Mouse (Mus musculus) spleen, adult 2 months (tissue): ENCODE results near the gene Nup35. TPM values are rescaled to one million over a fixed set of nuclear protein-coding genes. Genes with fewer than 3 reads are reported as not detected.

Source experiments
- DNase-seq, 2 experiments: peaks; one replicate each; pipeline versions ENCODE4 v3.0.0 to v3.0.0-alpha.2; 2012 to 2021; ENCODE audit warnings: low spot score in 2 of 2, low read depth in 1 of 2
- H3K27ac ChIP-seq: fragments of 200-500 bp; 2 replicates; pipeline ENCODE4 v1.5.1; 2012; ENCODE audit warnings: low read length, inconsistent platforms; ENCODE audit not compliant: insufficient read depth
- H3K27me3 ChIP-seq: fragments of 200-500 bp; 2 replicates; pipeline ENCODE4 v1.6.1; 2012; ENCODE audit warnings: mild to moderate bottlenecking, moderate library complexity, low read length, inconsistent platforms; ENCODE audit not compliant: control insufficient read depth, insufficient read depth
- H3K36me3 ChIP-seq: fragments of 200-500 bp; 2 replicates; pipeline ENCODE4 v1.6.1; 2012; ENCODE audit warnings: mild to moderate bottlenecking, low read length, inconsistent platforms; ENCODE audit not compliant: control insufficient read depth, insufficient read depth
- H3K4me1 ChIP-seq: fragments of 200-500 bp; 2 replicates; pipeline ENCODE4 v1.6.1; 2011; ENCODE audit warnings: inconsistent platforms; ENCODE audit not compliant: control insufficient read depth, insufficient read depth, insufficient read length
- H3K4me3 ChIP-seq: fragments of 200-500 bp; 2 replicates; pipeline ENCODE4 v1.5.1; 2011; ENCODE audit warnings: mild to moderate bottlenecking, inconsistent platforms; ENCODE audit not compliant: insufficient read depth, insufficient read length; ENCODE audit errors: extremely low read depth
- CTCF ChIP-seq: fragments of 200-500 bp; IDR thresholded peaks from 2 replicates; pipeline ENCODE4 v1.5.1; 2011; ENCODE audit warnings: mild to moderate bottlenecking, inconsistent platforms; ENCODE audit not compliant: insufficient read depth, insufficient read length, insufficient replicate concordance; ENCODE audit errors: extremely low read depth
- POLR2A ChIP-seq: fragments of 200-500 bp; IDR thresholded peaks from 2 replicates; pipeline ENCODE4 v1.6.1; 2011; ENCODE audit warnings: low read depth, low read length, inconsistent platforms
- WGBS: fragments of 180-500 bp; shearing (Covaris S2); methylation state at CpG from one replicate; pipeline ENCODE4 v1.1.7; 2018; 5-methylcytosine and 5-hydroxymethylcytosine counted together
- polyA plus RNA-seq: library from polyadenylated mRNA; depleted of rRNA; stranded (reverse); fragments of >200 nt; gene quantifications from 2 replicates; pipeline ENCODE4 v1.2.3, GENCODE M21; 2012

Nup35 gene
- polyA plus RNA-seq, 1 experiment: 15.6 TPM

DNA sequence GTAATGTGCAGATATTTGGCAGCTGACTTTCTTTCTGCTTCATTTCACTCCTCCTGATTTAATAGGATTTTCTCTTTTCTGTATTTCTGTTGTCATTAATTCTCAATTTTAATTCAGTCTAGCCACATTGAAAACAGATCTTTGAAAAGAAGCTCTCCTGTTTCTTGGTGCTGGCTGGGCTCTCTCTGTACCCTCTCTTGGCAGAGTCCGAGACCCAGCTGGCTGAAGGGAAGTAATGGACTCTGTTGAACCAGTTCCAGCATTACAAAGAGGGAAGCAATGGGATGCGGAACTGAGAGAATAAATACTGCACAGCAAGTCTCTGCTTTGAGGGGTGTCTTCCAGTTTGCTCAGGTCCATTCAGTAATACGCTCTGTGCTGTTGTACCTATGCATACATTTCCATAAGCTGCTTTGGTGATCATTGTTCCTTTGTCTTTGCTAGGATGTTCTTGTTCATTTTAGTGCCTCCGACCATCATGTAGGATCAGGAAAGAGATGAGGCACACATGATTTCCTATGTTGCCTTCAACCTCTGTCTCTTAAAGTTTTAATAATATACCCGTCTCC is 50.4 kb downstream of the Nup35 start:
- 89% methylated on average over 5 of the region's 5 CpGs for WGBS
- H3K36me3 ChIP-seq: peaks cover 5% of the 10 kb centered on the region; the same call in 1 of the 2 replicates
- no peaks in the 10 kb centered on the region for H3K27me3 ChIP-seq
- no peaks in the 10 kb centered on the region for H3K4me1 ChIP-seq
- TF ChIP-seq POLR2A (no peak), CTCF (no peak)
- no peak overlapping the region for H3K4me3 ChIP-seq
- no peak overlapping the region for H3K27ac ChIP-seq
- no peak for DNase-seq

DNA sequence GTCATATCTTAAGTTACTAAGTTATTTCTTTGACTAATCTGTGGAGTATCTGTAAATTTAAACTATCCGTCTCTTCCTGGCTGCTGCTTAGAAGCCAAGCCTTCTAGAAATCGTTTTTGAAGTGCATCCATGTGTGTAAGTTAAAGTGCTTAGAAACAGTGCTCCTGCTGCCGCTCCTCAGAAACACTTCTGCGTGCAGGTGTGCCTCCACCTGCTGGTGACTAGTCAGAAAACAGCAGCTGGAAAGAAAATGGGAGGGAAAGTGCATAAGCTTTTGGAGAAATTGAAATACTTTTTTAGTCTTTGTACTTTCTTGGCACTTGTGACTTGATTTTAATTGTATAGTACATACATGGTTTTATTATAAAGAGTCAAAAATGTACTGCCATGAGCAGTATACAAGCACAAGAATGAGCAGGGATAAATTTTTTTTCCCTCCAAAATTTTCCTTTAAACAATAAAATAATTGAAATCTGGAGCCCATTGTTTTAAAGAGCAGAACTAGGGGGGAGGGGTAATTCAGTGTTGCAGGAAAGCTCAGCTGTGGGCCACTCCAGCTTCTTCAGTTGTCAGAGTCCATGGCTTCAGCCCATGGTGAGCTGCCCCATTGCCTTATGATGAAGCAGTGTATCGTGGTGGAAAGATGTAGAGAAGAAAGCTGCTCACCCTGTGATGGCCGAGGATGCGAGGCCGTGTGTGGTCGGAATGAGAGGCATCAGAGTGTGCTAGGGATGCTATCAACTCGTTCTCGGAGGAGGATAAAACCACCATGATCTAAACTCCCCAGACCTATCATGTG is 53.0 kb downstream of the Nup35 start:
- Histone ChIP-seq H3K27me3 (no peaks in the 10 kb centered on the region), H3K4me3 (no peak overlapping the region), H3K27ac (no peak overlapping the region), H3K4me1 (no peaks in the 10 kb centered on the region), H3K36me3 (peaks cover 4% of the 10 kb centered on the region; the same call in 1 of the 2 replicates)
- TF ChIP-seq CTCF: no peak; the same call in 1 of the 2 replicates
- TF ChIP-seq POLR2A: no peak
- 86% methylated on average over 11 of the region's 11 CpGs for WGBS
- DNase-seq: no peak

DNA sequence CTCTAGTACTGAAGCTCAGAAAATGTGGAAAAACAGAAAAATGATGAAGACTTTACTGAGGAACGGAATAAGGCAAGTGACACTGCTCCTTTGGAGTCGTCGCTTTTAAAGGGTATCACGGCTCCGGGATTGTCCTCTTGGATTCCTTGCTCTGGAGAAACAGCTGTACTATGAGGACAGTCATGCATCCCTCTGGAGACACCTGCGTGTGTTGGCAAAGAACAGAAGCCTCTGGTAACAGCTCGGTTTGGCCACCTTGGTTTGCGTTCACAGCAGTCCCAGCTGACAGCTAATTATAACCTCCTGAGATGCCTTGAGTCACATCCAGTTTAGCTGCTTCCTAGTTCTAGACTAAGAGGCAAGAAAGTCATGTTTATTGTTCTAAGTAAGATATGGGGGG is 61.8 kb downstream of the Nup35 start:
- H3K27me3 ChIP-seq: no peaks in the 10 kb centered on the region
- H3K27ac ChIP-seq: no peak overlapping the region
- no peak overlapping the region for H3K4me3 ChIP-seq
- WGBS: 86% methylated on average over 8 of the region's 8 CpGs
- H3K4me1 ChIP-seq: no peaks in the 10 kb centered on the region
- no peak for TF ChIP-seq CTCF
- no peak for TF ChIP-seq POLR2A
- no peaks in the 10 kb centered on the region for H3K36me3 ChIP-seq
- no peak for DNase-seq

DNA sequence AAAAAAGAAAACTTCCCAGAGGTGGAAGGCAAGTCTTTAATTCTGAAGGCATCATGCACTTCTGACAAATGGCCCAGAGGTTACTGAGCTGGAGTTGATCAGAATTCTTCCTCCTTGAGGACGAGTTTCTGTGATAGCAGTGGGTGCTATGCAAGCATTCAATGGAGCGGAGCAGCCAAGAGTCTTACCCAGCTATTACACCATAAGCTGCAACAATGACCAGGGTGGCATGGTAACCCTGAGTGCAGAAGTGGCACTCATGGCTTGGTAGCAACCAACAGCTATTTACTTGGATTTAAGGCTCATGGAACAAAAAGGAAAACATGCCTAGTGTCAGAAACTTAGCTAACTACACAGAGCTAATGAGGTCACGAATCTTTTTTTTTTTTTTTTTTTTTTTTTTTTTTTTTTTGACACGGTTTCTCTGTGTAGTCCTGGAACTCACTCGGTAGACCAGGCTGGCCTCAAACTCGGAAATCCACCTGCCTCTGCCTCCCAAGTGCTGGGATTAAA is 66.7 kb downstream of the Nup35 start:
- TF ChIP-seq POLR2A: no peak
- TF ChIP-seq CTCF: no peak
- DNase-seq: no peak
- 66% methylated on average over 6 of the region's 6 CpGs for WGBS
- Histone ChIP-seq H3K36me3 (no peaks in the 10 kb centered on the region), H3K4me3 (no peak overlapping the region), H3K27me3 (no peaks in the 10 kb centered on the region), H3K27ac (no peak overlapping the region), H3K4me1 (no peaks in the 10 kb centered on the region)

DNA sequence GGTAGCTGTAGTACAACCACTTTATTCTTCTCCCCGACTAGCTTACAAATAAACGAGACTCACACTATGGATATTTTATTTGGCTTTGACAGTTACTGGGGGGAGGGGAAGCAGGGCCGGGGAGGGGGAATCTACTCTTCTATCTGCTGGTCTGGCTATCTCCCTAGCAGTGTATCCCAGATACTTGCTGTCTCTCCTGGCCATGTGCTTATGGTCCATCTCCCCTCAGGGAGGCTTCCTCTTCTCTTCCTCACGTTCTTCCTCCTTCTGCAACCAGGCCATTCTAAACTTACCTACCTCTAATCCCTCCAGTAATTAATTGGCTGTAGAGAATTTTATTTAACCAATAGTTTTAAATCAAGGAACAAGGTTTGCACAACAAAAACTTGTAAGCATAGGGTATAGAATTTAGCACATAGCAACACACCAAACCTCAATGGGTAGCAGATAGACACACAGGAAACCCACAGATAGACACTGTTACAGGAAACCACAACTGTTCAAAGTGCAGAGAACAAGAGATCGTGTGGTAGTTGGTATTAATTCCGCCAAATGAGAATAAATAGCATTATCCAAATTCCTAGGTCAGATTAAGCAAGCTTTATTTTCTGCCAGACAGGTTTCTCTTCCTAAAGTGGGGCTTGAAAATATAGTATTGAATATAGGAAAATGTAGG is 67.5 kb downstream of the Nup35 start:
- Histone ChIP-seq H3K4me1 (no peaks in the 10 kb centered on the region), H3K27ac (no peak overlapping the region), H3K36me3 (no peaks in the 10 kb centered on the region), H3K27me3 (no peaks in the 10 kb centered on the region), H3K4me3 (no peak overlapping the region)
- DNase-seq: peak in 1 of 2 experiments; percentile 7
- WGBS: 45% methylated on average over 6 of the region's 6 CpGs
- TF ChIP-seq CTCF: no peak
- TF ChIP-seq POLR2A: no peak

DNA sequence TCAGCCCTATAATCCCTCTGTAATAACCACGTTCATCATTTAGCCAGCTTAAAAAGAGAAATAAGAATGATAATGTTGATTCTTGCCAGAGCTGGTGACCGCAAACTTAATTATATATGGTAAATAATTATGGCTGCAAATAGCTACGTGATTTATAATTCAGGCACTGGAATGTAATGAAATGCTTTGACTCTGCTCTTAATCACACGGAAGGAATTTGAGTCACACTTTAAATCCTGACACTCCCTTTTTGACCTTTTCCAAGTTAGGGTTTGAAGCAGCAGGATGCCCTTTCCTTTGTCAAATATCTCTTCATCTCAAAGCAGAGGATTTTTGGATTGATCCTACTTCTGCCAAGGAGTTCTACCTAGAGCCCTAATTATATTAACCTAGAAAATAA is 71.2 kb downstream of the Nup35 start:
- H3K27ac ChIP-seq: no peak overlapping the region
- DNase-seq: no peak
- TF ChIP-seq POLR2A: no peak
- no peak for TF ChIP-seq CTCF
- no peak overlapping the region for H3K4me3 ChIP-seq
- H3K27me3 ChIP-seq: no peaks in the 10 kb centered on the region
- no peaks in the 10 kb centered on the region for H3K4me1 ChIP-seq
- no peaks in the 10 kb centered on the region for H3K36me3 ChIP-seq
- WGBS: 90% methylated on average over 4 of the region's 4 CpGs
